Mouse (Mus musculus): Measurements from ENCODE around the gene Ppil3. TPM values are rescaled to one million over a fixed set of nuclear protein-coding genes. Genes with fewer than 3 reads are reported as not detected.

Gene Ppil3
- polyA plus RNA-seq, 1 experiment from 2014 or later: 49.2 TPM

- 8% methylated on average over 10 of the region's 10 CpGs for WGBS
- no peak for ATAC-seq (ENCODE audit: borderline replicate concordance, extremely low read depth, low FRiP score, low TSS enrichment)
Observed at GRCm38 (mm10) chr1:58444691-58445090, 595 bp downstream of the Ppil3 start.

DNA sequence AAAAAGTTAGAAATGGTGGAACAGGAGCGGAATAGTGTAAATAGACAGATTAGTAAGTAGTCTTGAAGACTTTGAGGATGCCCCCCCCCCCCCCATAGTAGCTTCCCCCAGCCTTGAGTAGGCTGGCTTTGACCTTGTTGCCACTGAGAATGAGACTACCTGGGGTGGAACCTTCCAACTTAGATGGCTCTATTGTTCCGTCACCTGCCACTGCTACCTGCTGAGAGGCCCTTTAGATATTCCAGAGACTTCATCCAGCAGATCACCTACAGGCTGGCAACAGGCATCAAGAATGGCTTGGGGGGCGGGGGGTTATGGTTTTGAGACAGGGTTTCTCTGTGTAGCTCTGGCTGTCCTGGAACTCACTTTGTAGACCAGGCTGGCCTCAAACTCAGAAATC is 20.7 kb downstream of the Ppil3 start:
- Histone ChIP-seq H3K27ac (no peak overlapping the region), H3K9ac (no peak overlapping the region), H3K27me3 (no peaks in the 10 kb centered on the region), H3K4me1 (peaks cover 20% of the 10 kb centered on the region), H3K9me3 (no peaks in the 10 kb centered on the region), H3K4me2 (no peak overlapping the region), H3K36me3 (peaks cover 18% of the 10 kb centered on the region), H3K4me3 (no peak overlapping the region)
- WGBS: 86% methylated on average over 3 of the region's 3 CpGs
- no peak for ATAC-seq (ENCODE audit: borderline replicate concordance, extremely low read depth, low FRiP score, low TSS enrichment)

More at GRCm38 (mm10) chr1:58444691-58445090, 595 bp downstream of the Ppil3 start:
- H3K36me3 ChIP-seq: peaks cover 26% of the 10 kb centered on the region
- H3K9ac ChIP-seq: peak overlapping the region; percentile 82
- peaks cover 20% of the 10 kb centered on the region for H3K4me1 ChIP-seq
- peak overlapping the region; percentile 69 for H3K4me2 ChIP-seq
- H3K9me3 ChIP-seq: no peaks in the 10 kb centered on the region
- no peaks in the 10 kb centered on the region for H3K27me3 ChIP-seq
- H3K27ac ChIP-seq: peak overlapping the region; percentile 97
- peak overlapping the region; percentile 80 for H3K4me3 ChIP-seq

- H3K9me3 ChIP-seq: no peaks in the 10 kb centered on the region
- H3K27ac ChIP-seq: peak within 1 kb of the TSS; percentile 98
- H3K4me3 ChIP-seq: peak within 1 kb of the TSS; percentile 86
- H3K4me2 ChIP-seq: peak within 1 kb of the TSS; percentile 79
- peak; percentile 95 for ATAC-seq (ENCODE audit: borderline replicate concordance, extremely low read depth, low FRiP score, low TSS enrichment)
- under 1% methylated on average over 79 of the region's 79 CpGs for WGBS
- H3K4me1 ChIP-seq: peaks cover 20% of the 10 kb centered on the region
- H3K27me3 ChIP-seq: no peaks in the 10 kb centered on the region
- peaks cover 26% of the 10 kb centered on the region for H3K36me3 ChIP-seq
- peak within 1 kb of the TSS; percentile 97 for H3K9ac ChIP-seq
Observed at GRCm38 (mm10) chr1:58423371-58424248, 21.7 kb downstream of the Ppil3 start, which contains the start of gene Clk1. Clk1 (minus strand) TSS chr1:58424066.

DNA sequence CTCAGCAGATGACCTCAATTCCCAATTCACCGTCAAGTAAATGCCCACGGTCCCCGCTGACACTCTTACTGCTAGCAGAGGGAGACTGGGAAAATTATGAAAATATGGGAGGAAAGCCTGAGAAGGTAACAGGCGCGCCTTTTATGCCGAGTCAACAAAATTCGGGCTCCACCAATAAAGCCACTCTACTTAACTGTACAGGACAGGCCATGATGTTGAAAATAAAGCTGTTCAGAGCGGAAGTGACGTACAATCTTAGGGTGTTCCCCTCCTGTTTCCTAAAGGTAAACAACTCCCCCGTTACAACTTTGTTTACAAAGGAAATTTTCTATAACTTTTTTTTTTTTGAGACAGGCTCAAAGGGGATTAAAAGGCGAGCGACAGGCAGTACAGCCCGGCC is 22.4 kb downstream of the Ppil3 start:
- ATAC-seq (ENCODE audit: borderline replicate concordance, extremely low read depth, low FRiP score, low TSS enrichment): peak; percentile 62; the same call in 1 of the 2 replicates
- Histone ChIP-seq H3K4me2 (peak overlapping the region; percentile 79), H3K9ac (peak overlapping the region; percentile 97), H3K9me3 (no peaks in the 10 kb centered on the region), H3K27ac (peak overlapping the region; percentile 98; the same call in 1 of the 2 replicates), H3K4me3 (peak overlapping the region; percentile 86), H3K36me3 (peaks cover 34% of the 10 kb centered on the region), H3K4me1 (peaks cover 20% of the 10 kb centered on the region), H3K27me3 (no peaks in the 10 kb centered on the region)
- 3% methylated on average over 13 of the region's 13 CpGs for WGBS

DNA sequence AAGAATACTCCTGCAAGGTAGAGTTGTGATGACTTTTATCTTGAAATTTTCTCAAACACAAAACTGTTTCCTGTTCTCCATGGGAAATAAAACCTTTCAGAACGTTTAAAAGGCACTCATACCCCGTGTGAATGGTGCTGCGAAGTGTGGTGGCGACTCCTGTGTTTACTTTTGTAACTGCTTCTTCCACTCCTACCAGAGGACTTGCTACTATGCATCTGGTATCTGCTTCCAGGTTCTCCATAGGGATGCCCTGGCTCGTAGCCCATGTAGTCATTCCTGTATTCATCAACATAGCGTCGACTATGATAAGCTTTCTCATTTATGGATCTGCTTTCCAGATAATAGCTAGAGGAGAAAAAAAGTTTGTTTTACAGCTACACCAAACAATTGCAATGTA is 24.3 kb downstream of the Ppil3 start:
- no peak overlapping the region for H3K27ac ChIP-seq
- no peak overlapping the region for H3K9ac ChIP-seq
- H3K27me3 ChIP-seq: no peaks in the 10 kb centered on the region
- H3K36me3 ChIP-seq: peaks cover 51% of the 10 kb centered on the region
- peaks cover 20% of the 10 kb centered on the region for H3K4me1 ChIP-seq
- peak overlapping the region; percentile 86; the same call in 1 of the 2 replicates for H3K4me3 ChIP-seq
- peak overlapping the region; percentile 79 for H3K4me2 ChIP-seq
- no peaks in the 10 kb centered on the region for H3K9me3 ChIP-seq
- WGBS: 38% methylated on average over 7 of the region's 7 CpGs
- ATAC-seq (ENCODE audit: borderline replicate concordance, extremely low read depth, low FRiP score, low TSS enrichment): no peak

DNA sequence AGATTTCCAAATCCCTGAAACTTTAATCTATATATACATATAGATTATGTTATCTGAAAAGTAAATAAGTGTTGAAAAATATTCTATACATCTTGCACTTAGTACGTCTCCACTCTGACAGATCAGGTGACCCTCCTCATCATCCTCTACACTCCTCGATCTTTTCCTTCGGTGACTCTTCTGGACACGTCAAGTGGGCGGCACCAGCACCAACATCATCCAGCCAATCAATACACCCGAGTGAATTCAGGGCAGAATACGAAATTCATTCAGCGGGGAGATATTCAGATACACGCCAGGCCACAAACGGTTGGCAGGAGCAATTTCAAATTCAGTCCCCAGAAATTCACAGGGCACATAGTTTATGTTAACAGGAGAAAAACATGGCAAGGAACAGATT is 25.3 kb downstream of the Ppil3 start:
- H3K9ac ChIP-seq: no peak overlapping the region
- H3K36me3 ChIP-seq: peaks cover 60% of the 10 kb centered on the region
- H3K4me3 ChIP-seq: no peak overlapping the region
- no peak overlapping the region for H3K27ac ChIP-seq
- no peaks in the 10 kb centered on the region for H3K9me3 ChIP-seq
- H3K27me3 ChIP-seq: no peaks in the 10 kb centered on the region
- ATAC-seq (ENCODE audit: borderline replicate concordance, extremely low read depth, low FRiP score, low TSS enrichment): no peak
- no peak overlapping the region for H3K4me2 ChIP-seq
- WGBS: 74% methylated on average over 10 of the region's 10 CpGs
- H3K4me1 ChIP-seq: peaks cover 20% of the 10 kb centered on the region

- Histone ChIP-seq H3K27me3 (no peaks in the 10 kb centered on the region), H3K9ac (no peak overlapping the region), H3K4me2 (no peak overlapping the region), H3K9me3 (no peaks in the 10 kb centered on the region), H3K27ac (no peak overlapping the region), H3K36me3 (peaks cover 87% of the 10 kb centered on the region), H3K4me3 (no peak overlapping the region), H3K4me1 (peaks cover 5% of the 10 kb centered on the region)
- no peak for ATAC-seq (ENCODE audit: borderline replicate concordance, extremely low read depth, low FRiP score, low TSS enrichment)
- WGBS: 86% methylated on average over 2 of the region's 2 CpGs
Observed at GRCm38 (mm10) chr1:58416048-58416447, 29.2 kb downstream of the Ppil3 start.

DNA sequence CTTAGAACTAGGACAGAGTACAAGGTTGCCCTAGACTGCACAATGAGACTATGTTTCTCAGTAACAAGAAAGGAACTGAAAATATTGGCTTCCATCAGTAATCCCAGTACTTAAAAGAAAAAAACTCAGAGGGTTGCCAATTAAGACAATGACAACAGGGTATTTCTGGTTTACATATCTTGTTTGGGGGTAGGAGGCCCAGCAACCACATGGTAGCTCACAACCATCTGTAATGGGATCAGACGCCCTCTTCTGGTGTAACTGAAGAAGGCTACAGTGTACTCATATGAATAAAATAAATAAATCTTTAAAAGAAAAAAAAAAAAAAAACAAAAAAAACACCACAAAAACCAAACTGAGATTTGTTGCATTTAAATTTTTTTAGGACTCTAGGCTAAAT is 29.8 kb downstream of the Ppil3 start:
- Histone ChIP-seq H3K4me1 (0 out of 2 replicates have a peak, but pooled peaks cover 3% of the 10 kb centered on the region), H3K4me3 (no peak overlapping the region), H3K9ac (no peak overlapping the region), H3K27ac (no peak overlapping the region), H3K36me3 (peaks cover 91% of the 10 kb centered on the region), H3K4me2 (no peak overlapping the region), H3K9me3 (no peaks in the 10 kb centered on the region), H3K27me3 (no peaks in the 10 kb centered on the region)
- 18% methylated on average over 1 of the region's 1 CpGs for WGBS
- ATAC-seq (ENCODE audit: borderline replicate concordance, extremely low read depth, low FRiP score, low TSS enrichment): no peak

- 83% methylated on average over 7 of the region's 7 CpGs for WGBS
- H3K27me3 ChIP-seq: no peaks in the 10 kb centered on the region
- H3K4me1 ChIP-seq: no peaks in the 10 kb centered on the region
- peaks cover 75% of the 10 kb centered on the region for H3K36me3 ChIP-seq
- no peak overlapping the region for H3K9ac ChIP-seq
- H3K4me2 ChIP-seq: no peak overlapping the region
- no peaks in the 10 kb centered on the region for H3K9me3 ChIP-seq
- no peak overlapping the region for H3K4me3 ChIP-seq
- H3K27ac ChIP-seq: no peak overlapping the region
- no peak for ATAC-seq (ENCODE audit: borderline replicate concordance, extremely low read depth, low FRiP score, low TSS enrichment)
Observed at GRCm38 (mm10) chr1:58410776-58411175, 34.5 kb downstream of the Ppil3 start.

- no peak overlapping the region for H3K9ac ChIP-seq
- no peak overlapping the region for H3K4me2 ChIP-seq
- ATAC-seq (ENCODE audit: borderline replicate concordance, extremely low read depth, low FRiP score, low TSS enrichment): no peak
- H3K4me3 ChIP-seq: no peak overlapping the region
- no peaks in the 10 kb centered on the region for H3K4me1 ChIP-seq
- H3K9me3 ChIP-seq: no peaks in the 10 kb centered on the region
- no peak overlapping the region for H3K27ac ChIP-seq
- 63% methylated on average over 3 of the region's 3 CpGs for WGBS
- no peaks in the 10 kb centered on the region for H3K27me3 ChIP-seq
- peaks cover 74% of the 10 kb centered on the region for H3K36me3 ChIP-seq
Observed at GRCm38 (mm10) chr1:58410198-58410588, 35.1 kb downstream of the Ppil3 start.

DNA sequence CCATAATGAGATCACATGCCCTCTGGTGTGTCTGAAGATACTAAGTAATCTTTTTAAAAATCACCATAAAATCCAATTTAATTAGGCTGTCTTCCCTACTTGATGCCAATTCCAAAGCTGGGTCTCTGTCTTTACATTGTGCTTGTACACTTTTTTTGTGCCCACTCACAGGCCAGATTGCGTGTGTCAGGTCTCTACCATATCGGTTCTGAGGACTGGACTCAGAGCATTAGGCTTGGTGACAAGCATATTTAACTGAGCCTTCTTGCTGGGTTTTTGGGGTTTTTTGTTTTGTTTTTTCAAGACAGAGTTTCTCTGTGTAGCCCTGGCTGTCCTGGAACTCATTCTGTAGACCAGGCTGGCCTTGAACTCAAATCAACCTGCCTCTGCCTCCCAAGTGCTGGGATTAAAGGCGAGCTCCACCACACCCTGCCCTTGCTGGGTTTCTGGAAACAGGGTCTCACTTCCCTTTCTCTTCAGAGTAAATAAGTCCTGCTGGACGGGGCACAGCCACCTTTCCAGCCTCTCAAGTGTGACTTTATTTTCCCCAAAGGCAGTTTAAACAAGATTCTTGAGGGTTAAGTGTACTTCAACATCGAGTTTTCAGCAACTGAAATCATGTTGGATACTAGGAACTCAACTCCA is 35.6 kb downstream of the Ppil3 start:
- no peak for ATAC-seq (ENCODE audit: borderline replicate concordance, extremely low read depth, low FRiP score, low TSS enrichment)
- WGBS: 67% methylated on average over 5 of the region's 5 CpGs
- Histone ChIP-seq H3K9ac (no peak overlapping the region), H3K27ac (no peak overlapping the region), H3K36me3 (peaks cover 70% of the 10 kb centered on the region), H3K9me3 (no peaks in the 10 kb centered on the region), H3K4me1 (no peaks in the 10 kb centered on the region), H3K4me2 (no peak overlapping the region), H3K27me3 (no peaks in the 10 kb centered on the region), H3K4me3 (no peak overlapping the region)

DNA sequence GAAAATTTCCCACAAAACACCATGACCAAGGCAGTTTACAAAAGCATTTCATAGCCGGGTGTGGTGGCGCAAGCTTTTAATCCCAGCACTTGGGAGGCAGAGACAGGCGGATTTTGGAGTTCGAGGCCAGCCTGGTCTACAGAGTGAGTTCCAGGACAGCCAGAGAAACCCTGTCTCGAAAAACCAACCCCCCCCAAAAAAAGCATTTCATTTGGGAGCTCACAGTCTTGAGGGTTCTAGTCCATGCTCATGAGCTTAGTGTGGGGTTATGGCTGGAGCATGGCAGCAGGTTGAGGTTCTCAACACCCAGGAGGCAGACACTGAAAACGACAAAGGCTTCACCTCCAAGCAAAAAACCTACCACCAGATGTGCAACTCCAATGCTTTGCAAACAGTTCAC is 37.1 kb downstream of the Ppil3 start:
- peaks cover 69% of the 10 kb centered on the region for H3K36me3 ChIP-seq

More for the DNA sequence above, 37.1 kb downstream of the Ppil3 start:
- Histone ChIP-seq H3K9ac (no peak overlapping the region), H3K4me2 (no peak overlapping the region), H3K27me3 (no peaks in the 10 kb centered on the region), H3K9me3 (no peaks in the 10 kb centered on the region), H3K27ac (no peak overlapping the region), H3K4me1 (no peaks in the 10 kb centered on the region), H3K4me3 (no peak overlapping the region)
- 85% methylated on average over 6 of the region's 6 CpGs for WGBS
- no peak for ATAC-seq (ENCODE audit: borderline replicate concordance, extremely low read depth, low FRiP score, low TSS enrichment)

Data from lung, embryonic 15.5 days (tissue).